Mouse (Mus musculus): ENCODE measurements around the gene Ankrd33.
"Not testable (repeated sequence)": the region's sequence is repeated elsewhere in the genome, so short reads cannot be mapped to it uniquely, and the experiment has no call there.

The Ankrd33 gene

GRCm38 (mm10) chr15:101084499-101084898, 31.1 kb upstream of the Ankrd33 start:
- DNase-seq (ENCODE audit: extremely low read depth, insufficient read length, low spot score), result no peak

DNA sequence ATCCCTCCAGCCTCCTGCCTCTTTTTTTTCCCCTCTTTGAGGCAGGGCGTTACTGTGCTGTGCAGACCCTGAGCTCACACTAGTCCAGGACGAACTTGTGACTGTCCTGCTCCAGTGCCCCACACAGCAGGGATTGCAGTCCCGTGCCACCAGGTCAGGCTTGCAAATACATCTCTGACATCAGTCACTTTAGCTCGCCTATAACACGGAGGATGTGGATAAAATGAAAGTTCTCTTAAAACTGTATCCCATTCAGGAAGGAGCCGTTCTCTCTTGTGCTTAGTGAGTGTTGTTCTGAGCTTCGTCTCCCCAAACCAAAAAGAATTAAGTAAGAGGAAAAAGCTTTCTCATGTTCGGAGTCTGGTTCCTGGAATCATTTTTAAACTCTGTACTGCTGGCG, 29.1 kb upstream of the Ankrd33 start:
- no peak for DNase-seq (ENCODE audit: extremely low read depth, insufficient read length, low spot score)

DNA sequence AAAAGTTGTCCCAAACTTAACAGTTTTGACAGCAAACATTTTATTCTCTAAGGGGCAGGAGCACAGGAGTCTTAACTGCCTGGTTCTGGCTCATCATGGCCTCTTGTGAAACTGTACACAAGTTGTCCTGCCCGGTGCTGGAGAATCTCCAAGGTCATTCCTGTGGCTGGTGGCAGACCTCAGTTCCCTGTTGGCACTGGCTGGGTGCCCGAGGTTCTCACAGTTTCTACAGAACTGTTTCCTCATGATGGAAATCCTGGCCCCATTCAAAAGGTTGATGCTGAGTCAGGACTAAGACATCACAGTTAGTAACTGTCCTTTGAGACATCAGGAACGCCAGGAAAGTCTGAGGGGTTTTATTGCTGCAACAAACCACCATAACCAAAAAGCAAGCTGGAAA, 28.6 kb upstream of the Ankrd33 start:
- peak; percentile 80 for DNase-seq (ENCODE audit: extremely low read depth, insufficient read length, low spot score)

GRCm38 (mm10) chr15:101088291-101088690, 27.3 kb upstream of the Ankrd33 start:
- no peak for DNase-seq (ENCODE audit: extremely low read depth, insufficient read length, low spot score)

- no peak for DNase-seq (ENCODE audit: extremely low read depth, insufficient read length, low spot score)
Observed at GRCm38 (mm10) chr15:101091551-101091950, 24.0 kb upstream of the Ankrd33 start.

DNA sequence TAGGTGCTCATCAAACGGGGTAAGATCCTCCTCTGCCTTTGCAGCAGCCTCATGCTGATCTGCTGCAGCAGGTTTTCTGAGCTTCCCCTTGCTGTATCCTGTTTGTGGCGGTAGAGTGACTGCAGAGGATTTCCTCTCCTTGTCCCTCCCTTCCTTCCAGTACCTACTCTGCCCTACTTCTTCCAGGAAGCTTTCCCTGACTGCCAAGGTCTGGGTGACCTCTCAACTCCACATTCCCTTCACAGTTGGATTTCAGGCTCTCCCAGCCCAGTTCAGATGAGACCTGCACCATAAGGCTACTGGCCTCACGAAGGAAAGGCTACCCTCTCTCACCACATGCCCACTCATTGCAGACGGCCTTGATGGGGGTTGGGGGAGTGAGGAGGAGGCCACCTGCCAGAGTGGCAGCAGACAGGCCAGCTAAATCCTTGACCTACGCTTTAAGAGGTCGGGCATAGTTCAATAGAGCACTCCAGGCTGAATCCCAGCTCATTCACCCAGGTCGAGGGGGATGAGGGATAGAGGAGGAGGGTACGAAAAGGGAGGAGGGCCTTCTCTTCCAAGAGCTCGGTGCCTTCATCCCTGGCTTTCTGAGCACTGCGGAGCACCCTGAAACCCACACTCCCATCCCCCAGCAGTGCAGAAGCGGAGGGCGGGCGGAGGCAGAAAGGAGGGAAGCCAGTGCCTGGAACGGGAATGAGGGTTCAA, 23.3 kb upstream of the Ankrd33 start:
- no peak for DNase-seq (ENCODE audit: extremely low read depth, insufficient read length, low spot score)

DNA sequence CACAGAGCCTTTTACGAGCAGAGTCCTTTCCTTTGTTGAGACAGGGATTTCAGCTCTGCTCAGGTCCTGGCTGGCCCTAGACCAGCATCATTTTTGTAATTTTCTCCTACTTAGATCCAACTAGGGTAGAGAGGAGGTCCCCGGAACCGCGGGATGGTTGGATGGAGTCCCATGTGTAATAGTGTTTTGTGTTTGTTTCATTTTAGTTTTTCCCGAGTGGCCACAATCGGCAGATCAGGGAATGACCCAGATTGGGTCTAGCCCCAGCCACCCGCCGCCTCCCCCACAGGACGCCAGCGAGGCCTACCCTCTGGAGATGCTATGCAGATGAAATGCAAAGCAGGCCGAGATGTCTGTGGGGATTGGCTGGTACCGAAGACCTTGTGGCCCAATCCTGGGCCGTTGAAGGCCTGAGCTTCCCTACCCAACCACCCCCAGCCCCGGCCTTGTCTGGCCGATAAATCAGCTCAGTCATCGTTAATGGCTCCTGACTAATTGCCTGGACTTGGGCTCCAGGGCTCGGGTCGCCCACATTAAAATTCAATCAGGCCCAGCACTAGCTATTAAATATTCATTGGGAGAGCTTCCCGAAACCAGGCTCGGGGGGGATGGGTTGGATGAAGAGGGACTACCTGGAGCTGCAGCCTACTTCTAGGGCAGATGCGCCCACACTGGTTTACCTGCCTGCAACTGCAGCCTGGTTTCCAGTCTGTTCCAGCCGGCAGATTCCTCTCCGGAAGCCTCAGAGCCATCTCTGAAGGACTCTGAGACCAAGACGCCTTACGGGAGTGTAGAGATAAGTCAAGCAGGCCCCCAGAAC, 22.5 kb upstream of the Ankrd33 start:
- DNase-seq (ENCODE audit: extremely low read depth, insufficient read length, low spot score), result no peak

- DNase-seq (ENCODE audit: extremely low read depth, insufficient read length, low spot score), result no peak
Observed at GRCm38 (mm10) chr15:101093988-101094387, 21.6 kb upstream of the Ankrd33 start.

- no peak for DNase-seq (ENCODE audit: extremely low read depth, insufficient read length, low spot score)
Observed at GRCm38 (mm10) chr15:101094979-101095378, 20.6 kb upstream of the Ankrd33 start.

GRCm38 (mm10) chr15:101095392-101095791, 20.2 kb upstream of the Ankrd33 start:
- DNase-seq (ENCODE audit: extremely low read depth, insufficient read length, low spot score), result no peak

DNA sequence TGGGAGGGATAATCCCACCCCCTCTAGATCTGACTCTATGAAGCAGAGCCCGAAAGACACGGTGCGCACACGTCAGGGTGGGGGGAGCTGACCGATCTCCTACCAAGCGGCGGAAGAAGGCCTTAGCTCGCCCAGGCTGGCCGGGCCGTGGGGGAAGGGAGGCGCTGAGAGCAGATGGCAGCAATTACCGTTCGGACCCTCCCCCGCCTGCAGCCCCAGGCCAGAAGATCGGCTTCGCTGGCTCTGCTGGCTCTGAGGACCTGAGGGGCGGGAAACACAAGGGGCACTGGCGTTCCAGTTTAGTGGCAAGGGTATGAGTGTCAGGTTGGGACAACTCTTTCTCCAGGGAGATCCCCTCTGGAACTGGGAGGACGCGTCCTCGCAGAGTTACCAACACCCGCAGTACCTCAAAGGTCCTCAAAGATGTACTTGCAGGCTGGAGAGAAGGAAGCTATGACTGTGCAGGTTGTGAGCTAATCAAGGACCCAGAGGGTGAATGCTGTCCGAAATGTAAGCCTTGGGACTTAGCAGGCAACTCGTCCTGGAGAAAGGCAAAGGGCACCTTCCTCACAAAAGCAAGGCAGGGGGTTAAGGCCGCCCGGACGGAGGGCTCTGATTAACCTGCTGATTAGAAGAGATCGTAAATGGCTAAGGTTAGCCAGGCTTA, 17.4 kb upstream of the Ankrd33 start:
- no peak for DNase-seq (ENCODE audit: extremely low read depth, insufficient read length, low spot score)

GRCm38 (mm10) chr15:101100996-101101395, 14.6 kb upstream of the Ankrd33 start:
- DNase-seq (ENCODE audit: extremely low read depth, insufficient read length, low spot score), result no peak

- no peak for DNase-seq (ENCODE audit: extremely low read depth, insufficient read length, low spot score)
Observed at GRCm38 (mm10) chr15:101103605-101104304, 11.8 kb upstream of the Ankrd33 start.

DNA sequence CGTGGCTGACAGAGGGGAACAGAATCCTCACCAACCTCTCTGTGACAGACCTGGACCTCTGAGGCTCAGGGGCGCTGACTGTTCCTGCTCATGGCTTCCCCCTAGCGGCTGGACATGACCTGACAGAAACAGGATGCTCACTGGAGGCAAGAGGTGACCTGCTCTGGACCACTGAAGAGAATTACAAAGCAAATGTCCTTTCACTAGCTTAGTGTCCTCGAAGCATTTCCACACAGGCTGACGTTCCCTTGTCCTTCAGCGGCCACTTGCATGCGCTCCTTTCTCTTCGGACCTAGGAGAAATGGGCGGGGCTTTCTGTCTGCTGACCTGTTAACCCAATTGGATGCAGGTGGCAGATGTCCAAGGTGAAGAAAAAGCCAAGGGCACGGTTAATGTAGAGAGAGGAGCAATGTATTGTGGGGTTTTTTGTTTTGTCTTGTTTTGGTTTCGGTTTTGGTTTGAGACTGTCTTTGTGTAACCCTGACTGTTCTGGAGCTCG, 10.0 kb upstream of the Ankrd33 start:
- DNase-seq (ENCODE audit: extremely low read depth, insufficient read length, low spot score), result no peak

GRCm38 (mm10) chr15:101106011-101106410, 9.5 kb upstream of the Ankrd33 start:
- no peak for DNase-seq (ENCODE audit: extremely low read depth, insufficient read length, low spot score)

DNA sequence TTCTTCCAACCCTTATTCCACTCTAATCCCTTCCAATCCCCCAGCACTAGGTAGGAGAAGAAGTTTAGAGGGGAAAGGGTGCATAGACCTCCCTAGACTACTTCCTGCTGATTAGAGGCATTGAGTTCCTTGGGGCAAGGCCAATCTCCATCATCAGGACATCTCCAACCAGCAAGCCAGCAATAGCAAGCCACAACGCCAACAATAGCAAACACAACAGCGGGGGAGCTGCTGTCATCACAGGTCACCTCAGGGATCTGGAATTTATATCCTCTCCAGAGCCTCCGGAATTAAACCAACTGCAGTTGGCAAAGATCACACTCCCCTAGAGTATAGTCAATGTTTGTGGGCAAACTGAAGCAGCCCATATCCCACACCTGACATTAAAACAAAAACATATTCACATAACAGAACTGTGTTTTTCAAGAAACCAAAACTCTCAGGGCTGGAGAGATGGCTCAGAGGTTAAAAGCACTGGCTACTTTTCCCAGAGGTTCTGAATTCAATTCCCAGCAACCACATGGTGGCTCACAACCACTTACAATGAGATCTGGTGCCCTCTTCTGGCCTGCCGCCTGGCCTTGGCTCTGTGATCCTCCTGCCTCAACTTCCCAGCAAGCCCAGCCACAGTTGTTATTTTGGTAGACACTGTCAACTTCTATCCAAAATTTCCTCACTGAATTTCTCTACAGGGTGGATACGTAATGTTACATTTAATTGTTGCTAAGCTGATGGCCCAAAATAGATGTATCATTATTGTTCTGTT, 7.5 kb upstream of the Ankrd33 start:
- no peak for DNase-seq (ENCODE audit: extremely low read depth, insufficient read length, low spot score)

- peak; percentile 74 for DNase-seq (ENCODE audit: extremely low read depth, insufficient read length, low spot score)
Observed at GRCm38 (mm10) chr15:101113176-101113575, 2.4 kb upstream of the Ankrd33 start.

DNA sequence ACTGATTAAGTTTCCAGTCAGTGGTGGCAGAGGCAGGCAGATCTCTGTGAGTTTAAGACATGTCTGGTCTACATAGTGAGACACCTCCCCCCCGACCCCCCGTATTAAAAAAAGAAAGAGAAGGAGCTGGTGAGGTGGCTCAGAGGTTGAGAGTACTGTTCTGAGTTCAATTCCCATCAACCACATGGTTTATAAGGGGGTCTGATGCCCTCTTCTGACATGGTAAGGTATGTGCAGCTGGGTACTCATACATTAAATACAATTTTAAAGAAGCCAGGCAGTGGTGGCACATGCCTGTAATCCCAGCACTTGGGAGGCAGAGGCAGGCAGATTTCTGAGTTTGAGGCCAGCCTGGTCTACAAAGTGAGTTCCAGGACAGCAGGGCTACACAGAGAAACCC, 1.8 kb upstream of the Ankrd33 start:
- not testable (repeated sequence) for DNase-seq (ENCODE audit: extremely low read depth, insufficient read length, low spot score)

- DNase-seq (ENCODE audit: extremely low read depth, insufficient read length, low spot score), result no peak
Observed at GRCm38 (mm10) chr15:101118399-101119125, 3.0 kb downstream of the Ankrd33 start.
